Mouse (Mus musculus) B cell, adult 67 days (primary cell): ENCODE data around the gene Chil3. TPM values are rescaled to one million over a fixed set of nuclear protein-coding genes. Genes with fewer than 3 reads are reported as not detected.

Experiments used
- total RNA-seq, 2 experiments: library from RNA; stranded (reverse); gene quantifications; 4 replicates each; pipeline ENCODE4 v1.2.4; 2023

Chil3 gene
- 1 to 10 TPM in 1 of 2 experiments, under 1 TPM in 1; 0.98 to 1.2 TPM for total RNA-seq

GRCm38 (mm10) chr3:106167464-106167863, at the start of gene Chil3:
Chil3 (minus strand) TSS chr3:106167564.

GRCm38 (mm10) chr3:106112929-106113328, 54.4 kb downstream of the Chil3 start, which contains the start of gene Chia1:
Chia1 (plus strand) TSS chr3:106113229.

Other genes with a start within 250 kb of the Chil3 start
- gene I830077J02Rik, start 234.9 kb downstream of the Chil3 start, total RNA-seq, result 10 to 100 TPM; 23.0 to 38.3 TPM
- gene Wdr77, start 208.2 kb downstream of the Chil3 start, total RNA-seq, result 10 to 100 TPM; 51.4 to 55.5 TPM
- 100 to 1,000 TPM; 129 to 130 TPM for gene Atp5f1, start 207.5 kb downstream of the Chil3 start, total RNA-seq
- 1 to 10 TPM; 3.9 to 4.7 TPM for gene Ovgp1, start 193.9 kb downstream of the Chil3 start, total RNA-seq
- 1 to 10 TPM in 1 of 2 experiments, not detected in 1; 1.3 TPM for gene Pifo, start 152.9 kb downstream of the Chil3 start, total RNA-seq
- not detected for gene Chil5, start 134.8 kb downstream of the Chil3 start, total RNA-seq
- gene Chia1, start 54.3 kb downstream of the Chil3 start, total RNA-seq, result not detected
- gene Chil4, start 51.9 kb upstream of the Chil3 start, total RNA-seq, result not detected
- gene Chil6, start 238.6 kb upstream of the Chil3 start, total RNA-seq, result 1 to 10 TPM; 1.1 to 3.1 TPM